Mouse (Mus musculus) intestine, embryonic 14.5 days (tissue): ENCODE data around the gene Naa10. TPM values are rescaled to one million over a fixed set of nuclear protein-coding genes. Genes with fewer than 3 reads are reported as not detected.
A peak's percentile ranks its signal among the peaks of the same experiment; 100 is the strongest.

Experiments
- ATAC-seq: fragments of 200-750 bp; cut with Nextera tagmentation; replicated peaks from 2 replicates; pipeline ENCODE4 v1.8.0; 2017; ENCODE audit warnings: low read depth, moderate number of reproducible peaks, moderate TSS enrichment, moderate library complexity; ENCODE audit not compliant: low FRiP score, low TSS enrichment
- DNase-seq: peaks from one replicate; pipeline ENCODE4 v3.0.0-alpha.2; 2018; ENCODE audit warnings: low spot score
- H3K27ac ChIP-seq: fragments of 300-500 bp; sonication (generic); 2 replicates; pipeline ENCODE4 v1.5.1; 2014; ENCODE audit warnings: low read depth, mild to moderate bottlenecking, control low read depth
- H3K27me3 ChIP-seq: fragments of 300-500 bp; sonication (generic); replicated peaks from 2 replicates; pipeline ENCODE4 v1.6.1; 2014; ENCODE audit warnings: low read length, control low read depth; ENCODE audit not compliant: control insufficient read depth, insufficient read depth
- H3K36me3 ChIP-seq: fragments of 300-500 bp; sonication (generic); 2 replicates; pipeline ENCODE4 v1.6.1; 2014; ENCODE audit warnings: low read length, control low read depth; ENCODE audit not compliant: control insufficient read depth, insufficient read depth
- H3K4me1 ChIP-seq: fragments of 300-500 bp; sonication (generic); replicated peaks from 2 replicates; pipeline ENCODE4 v1.6.1; 2014; ENCODE audit warnings: low read length, control low read depth, mixed read lengths; ENCODE audit not compliant: control insufficient read depth, insufficient read depth
- H3K4me2 ChIP-seq: fragments of 300-500 bp; sonication (generic); 2 replicates; pipeline ENCODE4 v1.6.1; 2014; ENCODE audit warnings: low read length
- H3K4me3 ChIP-seq: fragments of 300-500 bp; sonication (generic); 2 replicates; pipeline ENCODE4 v1.5.1; 2014; ENCODE audit warnings: low read depth, low read length, control low read depth, mixed read lengths
- H3K9ac ChIP-seq: fragments of 300-500 bp; sonication (generic); 2 replicates; pipeline ENCODE4 v1.6.1; 2014; ENCODE audit warnings: mild to moderate bottlenecking, low read length
- H3K9me3 ChIP-seq: fragments of 300-500 bp; sonication (generic); 2 replicates; pipeline ENCODE4 v1.6.1; 2016; ENCODE audit warnings: low read length, control low read depth; ENCODE audit not compliant: control insufficient read depth
- WGBS: fragments of 180-500 bp; shearing (Covaris S2); extraction: QIAGEN DNeasy Blood & Tissue Kit; methylation state at CpG from one replicate; pipeline ENCODE4 v1.1.7; 2014; 5-methylcytosine and 5-hydroxymethylcytosine counted together
- polyA plus RNA-seq: library from polyadenylated mRNA; unstranded; fragments of >200 nt; fragmentation: Nextera tagmentation; extraction: Ambion mirVana; gene quantifications from 2 replicates; pipeline ENCODE4 v1.2.1, GENCODE M21; 2014

The Naa10 gene
- 155 and 169 TPM in 2 replicates for polyA plus RNA-seq

- H3K36me3 ChIP-seq, result peaks cover 23% of the 10 kb centered on the region
- peak within 1 kb of the TSS; percentile 76 for H3K27ac ChIP-seq
- 15% methylated on average over 43 of the region's 43 CpGs for WGBS
- DNase-seq (peak; percentile 88), ATAC-seq (peak; percentile 97)
- no peaks in the 10 kb centered on the region for H3K4me1 ChIP-seq
- no peaks in the 10 kb centered on the region for H3K9me3 ChIP-seq
- H3K9ac ChIP-seq, result peak within 1 kb of the TSS; percentile 63
- H3K4me2 ChIP-seq, result peak within 1 kb of the TSS; percentile 61
- H3K27me3 ChIP-seq, result 0 out of 2 replicates have a peak, but pooled peaks cover 3% of the 10 kb centered on the region
- H3K4me3 ChIP-seq, result peak within 1 kb of the TSS; percentile 56
Measured at GRCm38 (mm10) chrX:73921823-73922549, at the start of gene Naa10, which contains the start of gene Arhgap4. Gene Naa10, minus strand, starts transcription at chrX:73921944. Gene Arhgap4, minus strand, starts transcription at chrX:73921870.

- Histone ChIP-seq H3K4me1 (no peaks in the 10 kb centered on the region), H3K27ac (no peak overlapping the region), H3K9me3 (no peaks in the 10 kb centered on the region), H3K4me2 (no peak overlapping the region), H3K27me3 (0 out of 2 replicates have a peak, but pooled peaks cover 7% of the 10 kb centered on the region), H3K4me3 (no peak overlapping the region), H3K9ac (no peak overlapping the region), H3K36me3 (no peaks in the 10 kb centered on the region)
- DNase-seq (no peak), ATAC-seq (no peak)
Measured at GRCm38 (mm10) chrX:73970781-73971180, 49.0 kb upstream of the Naa10 start.

GRCm38 (mm10) chrX:73969729-73970128 lies 48.0 kb upstream of the Naa10 start:
- H3K9ac ChIP-seq, result no peak overlapping the region
- ATAC-seq (no peak), DNase-seq (no peak)
- 82% methylated on average over 2 of the region's 2 CpGs for WGBS
- H3K36me3 ChIP-seq, result no peaks in the 10 kb centered on the region
- H3K27me3 ChIP-seq, result 0 out of 2 replicates have a peak, but pooled peaks cover 7% of the 10 kb centered on the region
- no peaks in the 10 kb centered on the region for H3K4me1 ChIP-seq
- H3K4me3 ChIP-seq, result no peak overlapping the region
- H3K27ac ChIP-seq, result no peak overlapping the region
- H3K4me2 ChIP-seq, result no peak overlapping the region
- H3K9me3 ChIP-seq, result no peaks in the 10 kb centered on the region

- WGBS, result 81% methylated on average over 1 of the region's 1 CpGs
Measured at GRCm38 (mm10) chrX:73969167-73969566, 47.4 kb upstream of the Naa10 start.

GRCm38 (mm10) chrX:73967177-73968075 lies 45.7 kb upstream of the Naa10 start:
- WGBS, result 9% methylated on average over 59 of the region's 60 CpGs
- peak overlapping the region; percentile 61 for H3K4me3 ChIP-seq
- peak overlapping the region; percentile 97 for H3K27ac ChIP-seq
- 0 out of 2 replicates have a peak, but pooled peaks cover 7% of the 10 kb centered on the region for H3K27me3 ChIP-seq
- 0 out of 2 replicates have a peak, but pooled peaks cover 4% of the 10 kb centered on the region for H3K4me1 ChIP-seq
- H3K4me2 ChIP-seq, result peak overlapping the region; percentile 48
- peak overlapping the region; percentile 83 for H3K9ac ChIP-seq
- no peaks in the 10 kb centered on the region for H3K9me3 ChIP-seq
- no peaks in the 10 kb centered on the region for H3K36me3 ChIP-seq
- ATAC-seq (peak; percentile 87), DNase-seq (peak; percentile 94)

More at GRCm38 (mm10) chrX:73969167-73969566, 47.4 kb upstream of the Naa10 start:
- Histone ChIP-seq H3K27ac (no peak overlapping the region), H3K4me3 (no peak overlapping the region), H3K4me1 (no peaks in the 10 kb centered on the region), H3K27me3 (0 out of 2 replicates have a peak, but pooled peaks cover 7% of the 10 kb centered on the region), H3K9me3 (no peaks in the 10 kb centered on the region), H3K9ac (no peak overlapping the region), H3K4me2 (no peak overlapping the region), H3K36me3 (no peaks in the 10 kb centered on the region)
- no peak for ATAC-seq
- no peak for DNase-seq

GRCm38 (mm10) chrX:73966248-73967176 lies 44.8 kb upstream of the Naa10 start, which contains the start of gene Hcfc1:
Gene Hcfc1, minus strand, starts transcription at chrX:73966357.
- Histone ChIP-seq H3K36me3 (no peaks in the 10 kb centered on the region; the same call in 1 of the 2 replicates), H3K27me3 (0 out of 2 replicates have a peak, but pooled peaks cover 7% of the 10 kb centered on the region), H3K9me3 (no peaks in the 10 kb centered on the region), H3K4me2 (peak within 1 kb of the TSS; percentile 62), H3K4me1 (0 out of 2 replicates have a peak, but pooled peaks cover 4% of the 10 kb centered on the region), H3K9ac (peak within 1 kb of the TSS; percentile 83), H3K4me3 (peak within 1 kb of the TSS; percentile 61), H3K27ac (peak within 1 kb of the TSS; percentile 97)
- DNase-seq (peak; percentile 88), ATAC-seq (peak; percentile 78)
- WGBS, result 9% methylated on average over 56 of the region's 58 CpGs

- H3K9me3 ChIP-seq, result no peaks in the 10 kb centered on the region
- 10% methylated on average over 20 of the region's 20 CpGs for WGBS
- peak overlapping the region; percentile 62 for H3K4me2 ChIP-seq
- 0 out of 2 replicates have a peak, but pooled peaks cover 7% of the 10 kb centered on the region for H3K27me3 ChIP-seq
- H3K36me3 ChIP-seq, result peaks cover 6% of the 10 kb centered on the region
- H3K27ac ChIP-seq, result peak overlapping the region; percentile 97; the same call in 1 of the 2 replicates
- peak overlapping the region; percentile 83 for H3K9ac ChIP-seq
- no peak for ATAC-seq
- H3K4me1 ChIP-seq, result 0 out of 2 replicates have a peak, but pooled peaks cover 4% of the 10 kb centered on the region
- DNase-seq, result no peak
- peak overlapping the region; percentile 61 for H3K4me3 ChIP-seq
Measured at GRCm38 (mm10) chrX:73965307-73965706, 43.6 kb upstream of the Naa10 start.
